Mouse (Mus musculus): ENCODE measurements around the gene Rps3a1.
"Not testable (repeated sequence)": the region's sequence is repeated elsewhere in the genome, so short reads cannot be mapped to it uniquely, and the experiment has no call there.

DNA sequence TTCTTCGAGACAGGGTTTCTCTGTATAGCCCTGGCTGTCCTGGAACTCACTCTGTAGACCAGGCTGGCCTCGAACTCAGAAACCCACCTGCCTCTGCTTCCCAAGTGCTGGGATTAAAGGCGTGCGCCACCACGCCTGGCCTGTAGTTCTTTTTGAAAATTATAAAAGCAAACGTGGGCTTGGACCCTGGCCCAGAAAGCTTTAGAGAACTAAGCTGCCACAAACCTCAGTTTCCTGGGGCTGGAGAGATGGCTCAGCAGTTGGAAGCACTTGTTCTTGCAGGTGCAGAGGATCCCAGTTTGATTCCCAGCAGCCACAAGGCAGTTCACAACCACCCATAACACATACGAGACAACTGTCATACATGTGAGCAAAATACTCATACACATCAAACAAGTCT is 38.1 kb downstream of the Rps3a1 start:
- not testable (repeated sequence) for TF ChIP-seq CTCF (IDR thresholded peaks at IDR 0.05; ENCODE audit: extremely low read depth, insufficient read length, insufficient replicate concordance, low read depth, low read length); POLR2A (IDR thresholded peaks at IDR 0.05; ENCODE audit: low read depth, low read length)
